Mouse (Mus musculus) mouse embryonic stem cell (cell line): ENCODE measurements around the gene Siglec1.
"Not testable (repeated sequence)": the region's sequence is repeated elsewhere in the genome, so short reads cannot be mapped to it uniquely, and the experiment has no call there.

ENCODE experiments used
- in situ Hi-C, 2 experiments: fragments of 300-500 bp; cut with MboI; formaldehyde crosslinking; loops; 1 replicate in 1 of 2; 3 replicates in 1 of 2; pipeline ENCODE4 v1.14.3; 2019 to 2020; ENCODE audit warnings: low sequenced_read_pairs in 2 of 2, low pct_unique_long_range_greater_than_20kb in 1 of 2, mixed read lengths in 1 of 2; ENCODE audit not compliant: unreplicated experiment in 1 of 2

Siglec1 gene

DNA sequence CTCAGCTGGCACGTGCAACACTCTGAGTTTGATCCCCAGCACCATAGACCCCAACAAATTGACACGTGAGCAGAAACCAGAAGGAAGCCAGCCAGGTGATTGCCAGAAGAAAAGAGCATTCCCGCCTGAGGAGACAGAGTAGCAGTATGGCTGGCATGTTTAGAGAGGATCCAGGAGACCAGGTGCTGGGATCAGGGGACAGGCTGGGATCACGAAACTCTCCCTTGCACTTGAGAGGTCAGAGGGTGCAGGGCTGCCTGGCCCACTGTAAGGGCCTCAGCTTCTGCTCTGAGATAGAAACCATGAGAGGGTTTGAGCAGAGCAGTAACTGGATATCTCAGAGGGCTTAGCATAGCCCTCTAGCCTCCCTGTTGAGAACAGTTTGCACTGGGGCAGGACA lies 18.5 kb upstream of the Siglec1 start:
- in situ Hi-C loops, result not testable (repeated sequence)

DNA sequence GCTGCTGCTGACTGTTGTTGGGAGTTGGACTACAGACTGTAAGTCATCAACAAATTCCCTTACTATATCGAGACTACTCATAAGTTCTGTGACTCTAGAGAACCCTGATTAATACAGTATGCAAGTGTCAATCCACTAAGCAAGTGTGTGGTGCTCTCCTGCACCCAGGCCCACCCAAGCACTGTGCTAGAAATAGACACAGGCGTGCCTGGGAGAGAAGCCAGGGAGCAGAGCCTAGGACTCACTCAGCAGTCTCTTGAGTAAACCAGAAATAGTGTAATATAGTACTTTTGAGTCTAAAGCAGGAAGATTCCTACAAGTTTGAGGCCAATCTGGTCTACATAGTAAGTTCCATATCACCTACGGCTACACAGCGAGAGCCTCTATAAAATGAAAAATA lies 17.5 kb upstream of the Siglec1 start:
- in situ Hi-C loops, result no loop called here

DNA sequence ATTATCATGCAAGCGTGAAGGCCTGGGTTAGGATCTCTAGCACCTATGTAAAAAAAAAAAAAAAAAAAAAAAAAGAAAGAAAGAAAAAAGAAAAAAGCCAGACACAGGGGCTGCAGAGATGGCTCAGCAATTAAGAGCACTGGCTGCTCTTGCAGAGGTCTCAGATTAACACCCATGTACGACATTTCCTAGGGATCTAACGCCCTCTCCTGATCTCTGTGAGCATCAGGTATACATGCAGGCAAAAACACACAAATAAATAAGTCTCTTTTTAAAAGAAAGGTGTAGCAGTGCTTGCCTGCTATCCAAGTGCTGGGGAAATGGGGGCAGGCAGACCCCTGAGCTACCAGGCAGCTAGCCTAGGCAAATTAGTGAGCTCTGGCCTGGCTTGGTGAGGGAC lies 15.0 kb upstream of the Siglec1 start:
- in situ Hi-C loops, result no loop called here

DNA sequence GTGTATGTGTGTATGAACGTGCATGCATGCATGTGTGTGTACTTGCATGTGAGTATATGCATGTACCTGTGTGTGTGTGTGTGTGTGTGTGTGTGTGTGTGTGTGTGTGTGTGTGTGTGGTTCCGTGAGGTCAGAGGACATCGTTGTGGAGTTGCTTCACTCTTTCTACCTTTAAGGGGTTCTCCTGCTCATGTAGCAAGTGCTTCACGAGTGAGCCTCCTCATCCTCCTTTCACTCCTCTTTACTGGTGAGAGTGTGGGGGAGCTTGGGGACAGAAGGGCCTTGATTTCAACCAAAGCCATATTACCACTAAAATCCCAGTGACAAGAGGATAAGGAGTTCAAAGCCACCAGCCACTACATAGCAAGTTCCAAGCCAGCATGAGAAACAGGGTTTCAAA lies 10.5 kb upstream of the Siglec1 start:
- in situ Hi-C loops, result loop anchor here (10.0 kb wide), 2 partner anchors 158 to 318 kb away; no protein-coding TSS in a partner anchor

DNA sequence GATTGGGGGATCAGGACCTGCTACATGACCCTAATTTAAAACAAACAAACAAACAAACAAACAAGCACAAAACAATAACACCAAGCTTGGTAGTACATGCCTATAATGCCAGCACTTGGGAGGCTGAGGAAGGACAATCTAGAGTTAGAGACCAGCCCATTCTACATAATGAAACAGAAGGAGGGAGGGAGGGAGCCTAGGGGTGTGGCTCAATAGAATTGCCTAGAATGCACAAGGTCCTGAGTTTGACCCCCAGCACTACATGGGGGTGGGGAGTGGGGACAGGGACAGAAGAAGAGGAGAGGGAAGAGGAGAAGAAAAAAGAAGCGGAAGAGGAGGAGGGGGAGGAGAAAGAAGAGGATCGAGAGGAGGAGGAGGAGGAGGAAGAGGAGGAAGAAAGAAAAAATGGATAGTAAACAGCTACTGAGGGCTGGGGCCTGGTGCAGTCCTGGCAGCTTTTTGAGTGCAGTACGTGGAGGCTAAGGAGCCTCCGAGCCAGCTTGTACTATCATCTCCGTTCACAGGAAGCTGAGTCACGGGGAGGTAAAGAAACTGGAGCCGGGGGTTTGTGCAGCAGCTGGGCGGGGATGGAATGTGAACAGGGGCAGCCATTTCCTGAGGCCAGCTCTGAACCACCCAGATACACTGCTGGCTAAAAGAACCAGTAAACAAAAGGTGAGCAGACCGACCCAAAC lies 9.7 kb upstream of the Siglec1 start:
- in situ Hi-C loops, result loop anchor here (10.0 kb wide), 2 partner anchors 159 to 319 kb away; no protein-coding TSS in a partner anchor

DNA sequence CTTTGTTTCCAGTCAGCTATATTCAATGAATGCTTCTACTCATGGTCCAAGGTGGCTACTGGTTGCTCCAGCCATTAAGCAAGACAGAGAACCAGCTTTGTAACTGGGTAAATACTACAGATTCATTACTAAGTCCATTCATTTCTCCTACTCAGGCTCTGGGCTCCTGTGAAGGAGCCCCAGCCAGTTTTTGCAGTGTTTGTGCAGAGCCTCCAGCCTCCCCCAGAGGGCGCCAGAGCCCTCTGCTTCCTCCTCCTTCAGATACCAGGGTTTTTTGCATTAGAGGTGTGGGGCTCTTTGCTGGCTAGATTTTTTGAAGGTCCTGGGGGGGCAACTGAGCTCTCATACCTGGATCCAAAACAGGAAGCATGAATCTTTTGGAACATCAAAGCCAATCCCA lies 8.3 kb upstream of the Siglec1 start:
- in situ Hi-C loops, result loop anchor here (10.0 kb wide), 2 partner anchors 160 to 320 kb away; no protein-coding TSS in a partner anchor

DNA sequence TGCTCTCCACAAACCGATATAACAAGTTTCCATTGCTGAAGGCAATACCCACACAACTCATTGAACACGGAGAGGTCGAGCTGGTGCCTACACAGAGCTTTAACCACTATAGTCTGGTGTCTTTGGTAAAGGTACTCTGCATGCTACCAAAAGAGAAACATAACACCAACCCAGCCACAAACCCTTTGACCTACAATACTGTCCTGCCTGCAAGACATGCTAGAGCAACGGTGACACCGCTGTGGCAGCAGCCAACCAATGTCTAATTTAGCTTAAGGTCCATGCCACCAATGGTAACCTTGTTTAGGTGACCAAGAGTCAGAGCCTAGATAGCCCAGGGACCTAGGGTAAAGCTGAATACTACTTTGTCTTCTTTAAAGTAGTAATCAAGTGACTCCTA lies 7.0 kb upstream of the Siglec1 start:
- in situ Hi-C loops, result loop anchor here (10.0 kb wide), 2 partner anchors 161 to 321 kb away; no protein-coding TSS in a partner anchor

DNA sequence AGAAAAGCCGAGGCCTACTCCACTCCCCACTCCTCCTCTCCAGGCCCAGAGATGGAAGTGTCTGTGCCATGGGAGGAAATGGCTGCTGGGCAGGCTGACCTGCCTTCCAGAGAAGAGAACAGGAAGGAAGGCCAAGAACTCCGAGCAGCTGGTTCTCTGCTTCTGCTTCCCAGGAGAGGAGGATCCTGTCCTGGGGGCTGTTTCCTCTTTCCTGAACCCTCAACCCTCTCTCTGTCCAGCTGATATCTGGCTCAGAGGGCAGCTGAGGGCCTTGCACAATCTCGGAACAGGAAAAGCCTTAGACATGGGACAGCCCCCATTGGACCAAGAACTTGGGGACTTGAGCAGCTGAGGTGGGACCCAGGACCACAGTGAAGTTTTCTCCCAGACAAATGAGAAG lies 4.3 kb upstream of the Siglec1 start:
- in situ Hi-C loops, result loop anchor here (10.0 kb wide), 2 partner anchors 164 to 324 kb away; no protein-coding TSS in a partner anchor

DNA sequence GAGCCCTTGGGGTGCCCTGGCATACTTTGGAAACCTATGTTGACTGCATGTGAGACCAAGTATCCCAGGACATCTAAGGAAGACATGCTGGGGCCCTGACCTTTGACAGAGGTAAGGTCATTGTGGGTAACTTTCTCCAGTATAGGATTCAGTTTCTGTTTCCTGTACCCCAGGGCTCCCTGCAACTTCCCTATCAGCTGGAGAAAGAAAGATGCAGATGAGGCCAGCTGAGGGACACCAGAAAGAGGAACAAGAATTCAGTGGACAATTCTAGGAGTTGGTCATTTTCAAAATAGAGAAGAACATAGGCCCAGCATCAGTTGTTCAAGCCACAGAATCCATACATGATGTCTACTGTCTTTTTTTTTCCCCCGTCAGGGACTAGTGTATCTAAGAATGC lies 3.1 kb upstream of the Siglec1 start:
- in situ Hi-C loops, result loop anchor here (10.0 kb wide), 2 partner anchors 165 to 325 kb away; no protein-coding TSS in a partner anchor

DNA sequence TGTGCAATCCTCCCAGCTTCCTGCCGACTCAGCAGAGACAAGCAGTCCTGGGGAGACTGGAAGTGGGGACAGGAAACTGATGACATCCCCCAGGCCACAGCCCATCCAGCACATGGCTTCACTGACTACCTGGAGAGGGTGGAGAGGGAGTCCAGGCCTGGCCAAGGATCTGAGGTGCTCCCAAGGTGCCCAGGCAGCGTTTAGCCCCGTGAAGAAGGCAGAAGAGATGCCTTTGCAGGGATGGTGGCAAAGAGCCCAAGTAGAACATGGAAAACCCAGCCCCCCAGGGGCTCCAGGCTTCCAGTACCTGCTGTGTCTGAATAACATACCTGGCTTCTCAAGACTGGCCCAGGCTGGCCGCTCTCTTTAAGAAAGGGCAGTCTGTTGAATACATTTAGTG lies 2.0 kb upstream of the Siglec1 start:
- in situ Hi-C loops, result no loop called here

DNA sequence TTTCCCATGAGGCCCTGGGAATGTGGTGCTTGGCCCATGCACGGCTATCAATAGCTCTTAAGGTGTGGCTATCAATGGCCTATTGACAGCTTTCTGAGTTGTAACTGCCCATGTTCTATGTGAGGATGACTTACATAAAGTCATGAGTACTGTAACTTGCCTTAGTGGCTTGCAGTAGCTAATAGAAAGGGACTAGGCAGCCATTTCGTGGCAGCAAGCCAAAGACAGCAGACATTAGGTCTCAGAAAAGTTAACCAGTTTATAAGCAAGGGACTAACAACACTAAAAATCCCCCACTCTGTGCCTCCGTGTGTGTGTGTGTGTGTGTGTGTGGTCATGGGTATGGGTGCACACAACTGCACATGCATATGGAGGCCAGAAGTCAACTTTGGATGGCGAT lies 2.4 kb downstream of the Siglec1 start:
- in situ Hi-C loops, result no loop called here

DNA sequence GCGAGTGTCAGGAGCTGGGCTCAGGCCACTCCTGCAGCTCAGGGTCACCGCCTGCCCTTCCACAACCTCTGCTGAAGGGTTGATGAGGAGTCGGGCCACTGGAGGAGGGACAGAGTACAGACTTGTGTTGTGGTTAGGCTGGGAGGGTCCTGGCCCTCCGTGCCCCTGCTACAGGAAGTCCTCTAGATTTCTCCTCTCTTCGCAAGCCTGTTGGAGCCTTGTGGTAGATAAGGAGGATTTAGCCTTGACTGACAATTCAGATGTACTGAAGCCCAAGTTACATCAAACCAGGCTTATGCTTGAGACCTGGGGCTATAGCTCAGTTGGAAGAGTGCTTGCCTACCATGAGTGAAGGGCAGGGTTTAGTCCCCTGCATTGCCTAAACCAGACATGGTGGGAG lies 6.1 kb downstream of the Siglec1 start:
- in situ Hi-C loops, result no loop called here

DNA sequence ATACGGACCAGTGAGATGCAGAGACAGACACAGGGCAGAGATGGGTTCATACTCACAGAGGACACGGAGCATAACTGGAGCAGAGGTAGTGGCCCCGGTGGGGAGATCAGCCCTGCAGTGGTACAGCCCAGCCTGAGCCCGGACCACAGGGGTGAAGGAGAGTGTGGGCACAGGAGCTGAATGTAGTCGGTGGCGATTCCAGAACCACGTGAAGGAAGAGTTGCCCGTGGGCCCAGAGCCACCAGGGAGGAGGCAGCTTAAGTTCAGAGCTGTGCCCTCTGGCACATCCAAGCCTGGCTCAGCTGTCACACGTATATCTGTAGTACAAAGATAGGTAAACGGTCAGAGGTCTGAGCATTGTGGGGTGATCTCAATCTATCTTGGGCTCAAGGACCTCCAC lies 14.0 kb downstream of the Siglec1 start:
- in situ Hi-C loops, result loop anchor here in 1 of 2 experiments (25.0 kb wide), 1 partner anchor 440 kb away; no protein-coding TSS in a partner anchor

DNA sequence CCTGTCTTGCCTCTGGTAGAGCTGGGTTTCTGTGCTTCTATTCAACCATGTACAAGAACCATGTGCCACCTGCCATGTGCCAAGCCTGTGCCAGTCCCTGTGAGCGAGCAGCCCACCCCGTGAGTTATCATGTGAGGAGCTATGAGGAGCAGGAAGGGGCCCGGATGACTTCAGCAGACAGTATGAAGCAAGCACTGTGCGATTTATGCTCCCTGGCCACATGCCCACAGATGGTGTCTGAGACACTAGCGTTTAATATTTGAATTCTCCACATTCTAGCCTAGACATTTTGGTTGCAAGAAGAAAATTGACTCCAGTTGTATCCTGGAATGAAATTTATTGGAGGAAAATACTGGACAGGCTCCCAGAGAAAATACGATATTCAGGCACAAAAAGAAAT lies 19.1 kb downstream of the Siglec1 start:
- in situ Hi-C loops, result loop anchor here in 1 of 2 experiments (25.0 kb wide), 1 partner anchor 445 kb away; no protein-coding TSS in a partner anchor

DNA sequence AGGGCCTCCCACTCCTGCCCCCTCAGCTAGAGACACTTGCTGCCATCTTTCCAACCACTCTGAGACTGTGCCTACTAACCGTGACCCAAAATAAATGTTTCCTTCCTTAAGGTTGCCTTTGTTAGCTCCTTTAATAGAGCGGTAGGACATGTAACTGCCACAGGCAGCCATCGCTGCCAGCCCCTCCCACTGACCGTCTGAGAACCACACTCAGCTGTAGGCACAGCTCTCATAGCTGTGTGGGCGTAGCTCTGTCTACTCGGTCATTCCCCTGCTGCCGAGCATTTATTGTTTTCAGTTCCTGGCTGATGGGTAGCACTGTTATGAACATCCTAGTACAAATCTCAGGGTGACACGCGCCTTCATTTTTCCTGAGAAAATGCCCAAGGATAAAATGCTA lies 20.2 kb downstream of the Siglec1 start:
- in situ Hi-C loops, result loop anchor here in 1 of 2 experiments (25.0 kb wide), 1 partner anchor 446 kb away; no protein-coding TSS in a partner anchor

DNA sequence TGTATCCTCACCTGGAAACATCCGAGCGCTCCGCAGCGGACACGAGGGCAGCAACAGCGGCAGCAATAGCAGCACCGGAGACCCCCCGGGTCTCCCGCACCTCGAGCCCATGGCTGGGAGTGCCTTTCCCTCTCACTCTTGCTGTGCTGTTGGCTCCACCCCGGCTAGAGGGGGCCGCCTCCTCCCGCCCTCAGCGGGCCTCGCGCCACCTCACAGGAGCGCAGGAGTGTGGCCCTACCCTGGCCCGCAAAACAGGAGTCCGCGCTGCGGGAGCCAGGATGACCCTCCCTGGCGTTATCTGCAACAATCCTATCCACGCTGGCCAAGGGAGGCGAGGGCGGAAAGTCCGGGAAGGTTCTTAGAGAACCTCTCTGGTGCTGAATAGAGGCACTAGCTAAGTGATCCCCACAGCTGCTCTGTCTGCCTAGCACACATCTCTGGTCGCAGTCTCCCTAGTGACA lies 23.1 kb downstream of the Siglec1 start, which contains the start of gene Adam33:
TSS of gene Adam33 (minus strand) at position 411 of the 461 bp plus-strand sequence.
- in situ Hi-C loops, result loop anchor here in 1 of 2 experiments (25.0 kb wide), 1 partner anchor 449 kb away; no protein-coding TSS in a partner anchor

DNA sequence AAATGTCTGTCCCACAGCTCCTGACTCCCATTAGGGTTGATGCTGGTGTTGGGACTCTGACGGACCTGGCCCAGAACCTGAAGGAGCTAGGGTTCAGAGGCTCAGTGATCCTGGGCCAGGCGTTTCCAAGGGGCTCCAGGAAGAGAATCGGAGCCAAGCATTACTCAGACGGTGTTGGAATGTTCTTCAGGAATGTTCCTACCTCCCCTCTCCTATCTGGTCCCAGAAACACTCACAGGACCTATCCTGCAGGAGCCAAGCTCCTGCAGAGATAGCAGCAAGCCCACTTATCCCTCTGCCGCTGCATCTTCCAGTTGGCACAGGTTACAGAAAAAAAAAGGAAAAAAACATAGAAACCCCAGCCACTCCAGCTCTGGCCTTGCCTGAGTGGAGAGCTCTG lies 25.0 kb downstream of the Siglec1 start:
- in situ Hi-C loops, result loop anchor here in 1 of 2 experiments (25.0 kb wide), 1 partner anchor 451 kb away; no protein-coding TSS in a partner anchor

DNA sequence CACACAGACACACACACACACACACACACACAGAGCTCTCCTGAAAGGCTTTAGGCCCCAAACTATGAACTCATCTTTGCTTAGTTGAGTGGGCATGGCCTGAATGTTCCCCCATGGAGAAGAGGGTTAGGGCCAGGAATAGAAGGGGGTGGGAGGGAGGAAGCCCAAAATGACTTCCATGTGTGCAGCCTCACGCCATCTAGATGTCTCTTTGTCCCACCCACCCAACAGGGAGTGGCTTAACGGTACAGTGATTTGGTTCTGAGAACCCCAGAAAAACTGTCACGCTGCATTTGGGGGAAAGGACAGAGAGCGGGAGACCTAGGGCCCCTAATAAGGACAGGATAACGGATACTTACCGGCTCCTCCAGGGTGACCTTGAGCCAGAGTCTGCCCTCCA lies 25.8 kb downstream of the Siglec1 start:
- in situ Hi-C loops, result loop anchor here in 1 of 2 experiments (25.0 kb wide), 1 partner anchor 452 kb away; no protein-coding TSS in a partner anchor

DNA sequence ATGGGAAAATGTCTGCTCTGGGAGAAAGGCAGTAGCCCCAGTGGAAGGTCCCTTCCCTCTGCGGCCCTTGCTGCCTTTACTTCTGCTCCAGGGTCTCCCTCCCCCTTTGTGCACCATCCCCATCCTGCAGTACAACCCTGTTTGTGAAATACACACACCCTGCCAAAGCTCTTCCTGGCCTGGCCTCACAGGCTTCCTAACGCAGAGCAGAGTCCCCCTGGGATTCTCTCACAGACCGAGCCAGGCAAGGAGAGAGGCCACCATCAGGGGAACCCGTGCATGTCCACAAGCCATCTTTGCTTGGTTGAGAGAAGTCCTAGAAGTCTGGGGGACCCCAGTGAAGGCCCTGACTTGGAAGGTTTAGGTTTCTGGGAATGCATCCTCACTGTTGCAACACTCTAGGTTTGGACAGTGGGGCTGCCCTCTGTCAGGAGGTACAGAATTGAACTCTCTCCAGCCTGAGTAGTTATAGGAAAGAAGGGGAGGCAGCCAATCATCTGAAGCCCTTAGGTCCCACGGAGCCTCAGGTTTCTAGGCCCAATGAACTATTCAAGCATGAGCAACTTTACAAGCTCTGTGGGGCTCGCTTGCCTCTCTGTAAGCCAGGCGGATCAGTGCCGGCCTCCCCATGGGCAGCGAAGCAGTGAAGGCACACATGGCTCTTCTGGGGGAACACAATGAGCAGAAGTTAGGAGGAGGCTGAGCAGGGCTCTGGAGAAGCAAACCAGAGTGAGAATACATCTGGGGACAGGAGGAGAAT lies 26.6 kb downstream of the Siglec1 start:
- in situ Hi-C loops, result loop anchor here (10.0 to 25.0 kb wide), 2 partner anchors 355 to 452 kb away; no protein-coding TSS in a partner anchor
